Mouse (Mus musculus): ENCODE results near the gene Mcf2l.

The Mcf2l gene

DNA sequence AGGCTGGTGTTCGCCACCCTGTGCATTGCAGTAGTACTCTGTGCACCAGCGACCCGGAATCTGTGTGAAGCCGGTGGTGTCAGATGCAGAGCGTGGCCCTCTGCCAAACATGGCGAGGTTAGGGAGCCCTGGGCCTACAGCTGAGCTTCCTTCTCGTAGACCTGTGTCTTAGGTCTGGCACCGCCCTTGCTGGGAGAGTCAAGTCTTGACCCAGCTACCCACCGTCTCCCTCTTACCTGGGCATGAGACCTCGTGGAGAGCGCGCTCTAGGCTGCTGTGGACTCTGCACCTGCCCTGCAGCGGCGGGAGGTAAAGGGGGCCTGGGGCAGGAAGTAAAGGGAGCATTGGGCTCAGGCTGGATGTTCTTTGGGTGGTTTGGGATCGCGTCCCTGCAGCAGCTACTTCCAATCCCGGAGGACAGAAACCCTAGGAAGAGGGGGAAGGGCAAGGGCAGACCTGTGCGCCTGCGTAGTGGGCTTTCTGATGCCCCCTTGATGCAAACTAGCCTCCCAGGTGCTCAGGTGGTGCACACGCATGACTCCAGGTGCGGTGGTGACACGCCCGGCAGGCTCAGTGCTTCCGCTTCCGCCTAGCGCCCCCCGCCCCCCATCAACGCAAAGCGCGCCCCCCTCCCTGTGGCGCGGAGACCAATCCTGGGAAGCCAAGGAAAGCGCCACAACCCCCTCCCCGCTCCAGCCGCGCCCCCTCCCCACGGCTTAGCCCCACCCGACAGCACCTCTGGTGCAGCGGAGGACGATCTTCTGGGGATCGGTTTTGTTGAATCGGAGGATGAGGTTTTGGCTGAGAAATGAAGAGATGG lies 41.8 kb downstream of the Mcf2l start:
- peak; percentile 69 to 70 for DNase-seq

DNA sequence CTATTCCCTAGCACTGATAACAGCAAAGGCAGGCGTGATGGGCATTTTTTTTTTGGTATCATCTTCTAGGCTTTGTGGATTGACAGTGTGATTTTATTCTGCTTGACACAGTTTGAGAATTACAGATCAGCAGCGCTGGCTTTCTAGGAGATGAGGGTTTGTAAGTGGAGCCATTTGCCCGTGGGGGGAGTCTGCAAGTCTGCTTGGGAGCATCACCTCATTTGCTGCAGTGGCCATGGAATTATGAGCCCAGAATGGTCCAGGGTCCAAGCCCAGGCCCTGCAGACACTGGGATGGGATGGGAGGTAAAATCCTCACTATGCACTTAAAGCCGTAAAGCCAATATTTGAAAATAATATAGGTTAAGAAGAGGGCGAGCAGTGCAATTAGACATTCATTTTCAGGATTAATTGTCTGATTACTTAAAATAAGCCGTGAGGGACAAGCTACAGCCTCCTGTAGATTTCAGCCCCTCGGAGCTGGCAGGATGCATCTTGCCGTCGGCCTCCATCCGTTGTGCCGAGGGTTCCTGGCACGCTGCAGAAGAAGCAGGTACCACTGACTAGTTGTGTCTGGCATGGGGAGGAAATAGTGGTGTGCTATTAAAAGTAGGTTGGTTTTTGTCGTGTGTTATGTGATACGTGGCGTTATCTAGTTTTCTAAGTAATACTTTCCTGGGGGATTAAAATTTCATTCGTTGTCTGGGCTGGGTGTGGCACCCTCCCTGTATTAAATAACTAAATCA lies 42.7 kb downstream of the Mcf2l start:
- peak; percentile 56 for DNase-seq

DNA sequence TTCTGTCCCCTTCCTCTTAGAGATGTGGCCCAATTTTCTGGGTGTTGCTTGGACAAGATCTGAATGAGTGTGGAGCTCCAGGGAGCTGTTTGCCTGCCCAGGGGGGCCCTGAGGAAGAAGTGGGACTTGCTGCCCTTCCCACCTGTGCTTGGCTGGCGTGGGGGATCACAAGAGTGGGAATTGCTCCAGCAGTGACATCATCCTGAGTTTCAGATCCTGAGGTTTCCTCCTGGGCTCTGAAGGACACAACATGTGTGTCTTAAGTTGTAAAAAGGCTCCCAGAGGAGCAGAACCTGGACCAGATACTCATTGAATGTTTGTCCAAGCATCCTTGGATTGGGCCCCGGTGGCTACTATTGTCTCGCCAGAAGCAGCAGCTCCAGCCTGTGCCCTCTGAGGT lies 43.4 kb downstream of the Mcf2l start:
- peak; percentile 47 to 66 for DNase-seq

DNA sequence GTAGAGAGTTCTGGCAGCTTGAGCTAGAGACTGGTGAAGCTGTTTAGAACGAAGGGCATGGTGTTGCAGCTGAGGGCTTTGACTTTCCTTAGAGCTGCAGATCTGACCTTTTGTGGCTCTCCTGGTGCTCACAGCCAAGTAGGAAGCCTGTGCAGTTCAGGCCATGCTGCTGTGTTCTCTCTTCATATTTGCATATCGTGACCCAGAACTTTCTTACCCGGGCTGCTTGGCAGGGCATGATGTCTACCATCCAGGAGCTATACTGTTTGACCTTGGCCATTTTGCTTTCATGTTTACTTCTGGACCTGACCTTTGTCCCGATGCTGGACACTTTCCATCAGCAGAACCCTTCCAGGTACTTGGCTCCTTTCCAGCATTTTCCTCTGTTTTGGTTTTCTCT lies 44.2 kb downstream of the Mcf2l start:
- no peak for DNase-seq

DNA sequence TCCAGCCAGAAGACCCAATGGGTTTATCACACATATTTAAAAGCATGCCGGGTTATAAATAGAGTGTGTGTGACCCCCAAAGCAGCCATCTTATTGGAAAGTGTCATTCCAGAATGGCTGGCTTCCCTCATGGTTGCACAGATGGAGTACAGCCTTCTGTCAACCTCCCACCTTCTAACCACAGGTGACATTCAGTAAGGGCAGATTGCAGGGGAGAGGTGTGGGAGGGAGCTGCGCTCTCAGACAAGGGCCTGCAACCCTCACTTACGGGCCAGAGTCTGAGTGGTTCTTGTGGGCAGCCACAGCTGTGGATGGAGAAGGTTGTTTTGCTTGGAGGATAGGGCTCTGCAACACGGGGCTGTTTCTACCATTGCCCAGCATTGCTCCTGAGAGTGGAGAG lies 47.0 kb downstream of the Mcf2l start:
- DNase-seq, result no peak

DNA sequence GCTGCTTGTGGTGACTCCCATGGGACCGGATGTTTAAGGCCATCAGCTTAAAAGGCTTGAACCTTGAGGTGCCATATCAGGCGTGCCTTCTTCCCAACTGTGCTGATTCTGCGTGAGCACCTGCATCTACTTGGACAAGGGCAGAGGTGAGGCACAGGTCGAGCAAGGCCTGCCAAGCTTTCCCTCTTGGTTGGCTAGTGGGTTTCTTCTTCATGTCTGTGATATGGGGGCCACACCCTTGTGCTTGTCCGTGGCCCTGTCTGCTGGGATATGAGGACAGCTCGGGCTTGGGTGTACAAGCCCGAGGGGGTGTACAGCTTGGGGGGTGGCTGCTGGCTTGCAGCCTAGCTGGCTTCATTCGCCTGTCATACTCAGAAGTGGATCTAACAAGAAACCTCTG lies 51.4 kb downstream of the Mcf2l start:
- no peak for DNase-seq

DNA sequence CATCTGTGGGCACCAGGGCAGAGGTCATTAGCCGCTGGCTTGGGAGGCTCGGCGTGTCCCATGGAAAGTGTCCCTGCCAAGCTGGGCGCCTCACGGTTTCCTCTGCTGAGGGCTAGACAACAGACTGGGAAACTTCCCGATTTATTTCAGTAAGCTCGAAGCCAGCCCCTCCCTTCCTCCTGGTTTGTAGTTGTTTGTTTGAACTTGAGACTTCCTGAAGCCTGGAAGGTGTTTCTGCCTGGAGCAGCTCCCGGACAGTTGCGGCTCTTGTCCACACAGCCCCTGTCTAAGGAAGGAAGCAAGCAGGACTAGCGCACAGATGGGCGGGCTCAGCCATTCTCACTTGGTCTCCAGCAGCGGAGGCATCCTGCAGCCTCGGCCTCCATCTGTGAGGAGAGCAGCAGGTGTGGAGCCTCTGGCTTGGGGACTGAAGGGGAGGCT lies 52.4 kb downstream of the Mcf2l start:
- no peak for DNase-seq

DNA sequence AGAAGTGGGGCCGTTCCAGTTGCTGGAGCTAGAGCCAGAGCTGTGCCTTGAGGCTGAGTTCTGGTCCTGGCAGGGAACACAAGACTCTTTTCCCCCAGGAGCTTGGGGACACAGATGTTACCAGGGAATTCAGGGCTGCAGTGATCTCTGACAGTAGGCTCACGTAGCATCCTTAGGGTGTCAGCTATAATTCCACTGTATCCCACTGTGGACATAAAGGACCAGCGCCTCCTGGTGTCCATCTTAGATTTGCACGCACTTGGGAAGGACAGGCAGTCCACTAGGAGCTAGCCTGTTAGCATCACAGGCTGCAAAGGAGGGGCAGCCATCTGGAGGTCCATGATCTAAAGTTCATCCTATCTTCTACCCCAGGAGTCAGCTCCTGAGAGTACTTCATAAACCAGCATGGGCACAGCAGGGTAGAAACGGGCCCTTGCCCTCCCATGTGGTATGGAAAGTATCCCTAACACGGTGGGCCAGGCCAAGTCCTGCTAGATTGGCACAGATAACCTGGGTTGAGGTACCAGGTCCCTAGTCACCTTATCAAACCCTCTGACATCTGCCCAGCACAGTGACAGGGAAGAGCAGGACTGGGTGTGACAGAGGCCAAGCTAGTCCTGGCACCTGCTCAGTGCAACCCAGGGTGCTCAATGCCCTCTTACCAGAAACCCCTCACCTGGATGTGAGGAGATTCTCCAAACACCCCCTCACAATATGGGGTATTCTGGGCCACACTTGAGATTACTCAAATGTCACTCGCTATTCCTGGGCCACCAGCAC lies 53.8 kb downstream of the Mcf2l start:
- DNase-seq, result peak; percentile 85 to 87

DNA sequence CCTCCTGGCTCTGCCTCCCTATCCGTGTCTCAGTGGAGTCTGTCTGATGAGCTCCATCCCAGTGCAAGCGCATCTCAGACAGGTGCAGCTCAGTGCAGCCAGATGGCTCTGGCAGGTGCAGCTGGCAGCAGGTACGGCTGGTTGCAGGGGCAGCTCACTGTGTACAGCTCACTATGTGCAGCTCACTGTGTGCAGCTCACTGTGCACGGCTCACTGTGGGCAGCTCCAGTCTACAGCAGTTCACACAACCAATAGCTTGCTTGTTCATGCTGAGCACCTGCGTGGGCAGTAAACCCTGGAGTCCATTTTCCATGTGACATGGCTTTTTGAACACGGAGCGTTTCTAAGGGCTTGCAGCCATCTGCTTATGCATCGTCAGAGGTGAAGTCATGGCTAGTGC lies 54.4 kb downstream of the Mcf2l start:
- DNase-seq, result peak; percentile 61 to 64

DNA sequence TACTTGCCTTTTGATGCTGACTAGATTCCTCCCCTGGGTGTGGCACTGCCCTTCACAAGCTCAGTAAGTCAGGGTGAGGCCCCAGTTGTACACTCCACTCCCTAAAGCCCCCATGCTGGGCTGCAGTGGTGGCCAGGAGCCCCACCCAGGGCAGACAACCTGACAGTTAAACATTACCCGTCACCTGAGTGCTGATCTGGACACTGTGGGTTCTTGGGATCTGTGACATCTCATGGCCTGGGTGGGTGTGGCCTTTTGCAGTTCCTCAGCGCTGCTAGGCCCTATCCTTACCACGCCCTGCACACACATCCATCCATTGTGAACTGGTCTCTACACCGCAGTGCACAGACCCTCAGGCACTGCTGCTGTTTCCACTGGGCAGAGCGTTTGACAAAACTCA lies 55.3 kb downstream of the Mcf2l start:
- DNase-seq, result no peak

DNA sequence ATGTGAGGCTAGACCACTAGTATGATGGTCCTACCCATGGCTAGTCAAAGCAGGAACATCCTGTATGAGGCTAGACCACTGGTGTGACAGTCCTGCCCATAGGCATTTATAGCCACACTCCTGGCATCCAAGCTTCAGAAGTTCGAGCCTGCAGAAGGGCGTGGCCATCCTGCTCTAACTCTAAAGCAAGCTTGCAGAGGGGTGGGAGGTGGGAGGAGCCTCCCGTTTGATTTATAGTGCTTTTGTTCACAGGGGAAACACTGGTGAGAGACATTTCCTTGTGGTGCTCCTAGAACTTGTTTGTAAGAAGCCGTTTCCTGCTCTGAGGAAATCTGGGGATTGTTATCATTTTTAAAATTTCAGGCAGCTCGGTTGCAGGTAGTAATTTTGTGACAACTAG lies 56.7 kb downstream of the Mcf2l start:
- no peak for DNase-seq

DNA sequence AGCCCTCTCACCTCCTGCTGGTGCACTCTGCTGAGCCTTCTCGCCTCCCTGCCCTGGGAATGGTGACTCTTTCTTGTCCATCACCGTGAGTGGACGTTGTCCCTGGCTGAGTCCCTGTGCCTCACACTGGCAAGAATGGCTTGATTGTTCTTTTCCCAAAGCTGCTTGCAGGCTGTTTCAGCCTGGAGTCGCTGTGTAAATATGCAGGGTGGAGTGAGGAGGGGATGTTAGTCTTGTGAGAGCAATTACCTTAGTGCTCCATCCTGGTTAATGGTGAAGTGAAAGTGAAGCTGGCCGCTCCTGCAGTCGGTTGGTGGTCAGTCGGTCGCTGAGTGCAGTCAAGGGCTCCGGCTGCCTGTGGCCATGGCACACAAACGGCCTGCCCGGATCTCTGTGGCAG lies 57.8 kb downstream of the Mcf2l start:
- no peak for DNase-seq

DNA sequence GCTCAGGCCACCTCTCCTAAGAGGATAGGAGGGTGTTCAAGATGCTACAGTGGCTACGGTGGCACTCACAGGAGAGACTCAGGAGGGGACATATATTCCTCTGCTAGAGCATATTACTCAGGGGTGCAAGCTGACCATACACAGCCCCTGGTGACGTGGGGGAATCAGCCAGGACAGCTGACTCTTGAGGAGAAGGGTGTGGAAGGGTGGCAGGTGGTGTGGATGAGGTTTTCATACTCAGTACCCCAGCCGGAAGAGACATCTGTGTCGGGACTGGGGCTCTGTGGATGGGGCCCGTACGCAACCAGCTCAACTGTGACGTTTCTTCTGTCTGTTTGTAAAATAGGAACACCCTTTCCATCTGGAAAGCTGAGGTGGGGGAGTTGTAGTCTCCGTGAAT lies 58.9 kb downstream of the Mcf2l start:
- DNase-seq, result no peak

DNA sequence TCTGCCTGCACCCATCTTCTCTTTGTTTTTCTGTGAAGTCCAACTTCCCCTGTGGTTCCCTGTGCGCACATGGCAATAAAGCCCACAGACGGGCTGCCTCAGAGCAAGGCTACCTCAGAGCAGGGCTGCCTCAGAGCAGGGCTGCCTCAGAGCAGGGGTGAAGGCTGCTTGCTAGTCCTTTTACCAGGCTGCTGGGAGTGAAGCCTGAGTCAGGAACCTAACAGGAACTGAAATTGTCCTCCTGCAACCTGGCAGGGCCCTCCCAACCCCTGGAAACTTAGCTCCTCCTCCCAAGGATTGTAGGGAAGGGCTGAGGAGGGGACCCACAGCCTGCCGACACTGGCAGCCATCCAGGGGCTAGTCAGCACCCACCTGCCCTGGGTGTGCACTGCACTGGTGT lies 60.2 kb downstream of the Mcf2l start:
- DNase-seq, result no peak

DNA sequence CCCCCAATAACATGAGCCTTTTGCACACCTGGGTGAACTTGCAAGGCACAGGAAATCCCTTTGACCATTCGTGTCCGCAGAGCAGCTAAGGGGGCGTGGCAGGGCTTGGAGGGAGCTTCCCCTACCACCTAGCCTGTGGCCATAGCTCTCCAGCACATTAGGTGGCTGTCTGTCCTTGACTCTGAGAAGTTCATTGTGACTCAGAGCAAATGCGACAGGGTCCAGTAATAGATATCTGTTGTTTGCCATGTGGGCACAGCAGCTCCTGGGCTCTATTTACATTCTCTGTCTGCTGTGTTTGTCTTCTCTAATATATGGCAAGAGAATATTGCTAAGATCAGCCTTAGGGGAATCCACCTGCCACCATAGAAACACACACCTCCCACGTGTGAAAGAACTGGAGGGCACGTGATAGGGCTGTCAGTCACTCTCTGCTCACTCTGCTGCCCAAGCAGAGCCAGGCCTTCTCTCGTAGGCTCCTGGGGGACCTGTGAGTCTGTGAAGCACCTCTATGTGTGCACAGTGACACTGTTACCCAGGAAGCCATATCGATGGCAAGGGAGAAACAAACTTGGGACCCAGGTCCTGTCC lies 60.9 kb downstream of the Mcf2l start:
- no peak for DNase-seq

DNA sequence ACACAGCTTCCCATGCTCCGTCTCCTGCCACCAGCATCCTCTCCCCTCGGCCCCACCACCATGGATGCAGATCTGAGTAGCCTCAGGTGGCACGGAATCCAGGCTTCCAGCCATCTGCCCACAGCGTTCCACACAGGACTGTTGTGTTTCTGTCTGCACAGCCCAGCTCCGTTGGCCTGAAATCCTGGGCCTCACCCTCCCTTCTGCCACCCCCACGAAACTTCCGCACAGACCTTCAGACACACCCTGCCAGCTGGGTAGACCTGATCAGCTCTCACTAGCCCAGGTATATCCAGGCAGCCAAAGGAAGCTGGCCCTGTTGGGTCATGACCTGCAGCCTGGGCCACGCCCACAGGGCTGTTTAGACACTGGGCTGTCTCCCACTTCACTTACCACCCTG lies 66.9 kb downstream of the Mcf2l start:
- DNase-seq, result peak in 1 of 2 experiments; percentile 43

DNA sequence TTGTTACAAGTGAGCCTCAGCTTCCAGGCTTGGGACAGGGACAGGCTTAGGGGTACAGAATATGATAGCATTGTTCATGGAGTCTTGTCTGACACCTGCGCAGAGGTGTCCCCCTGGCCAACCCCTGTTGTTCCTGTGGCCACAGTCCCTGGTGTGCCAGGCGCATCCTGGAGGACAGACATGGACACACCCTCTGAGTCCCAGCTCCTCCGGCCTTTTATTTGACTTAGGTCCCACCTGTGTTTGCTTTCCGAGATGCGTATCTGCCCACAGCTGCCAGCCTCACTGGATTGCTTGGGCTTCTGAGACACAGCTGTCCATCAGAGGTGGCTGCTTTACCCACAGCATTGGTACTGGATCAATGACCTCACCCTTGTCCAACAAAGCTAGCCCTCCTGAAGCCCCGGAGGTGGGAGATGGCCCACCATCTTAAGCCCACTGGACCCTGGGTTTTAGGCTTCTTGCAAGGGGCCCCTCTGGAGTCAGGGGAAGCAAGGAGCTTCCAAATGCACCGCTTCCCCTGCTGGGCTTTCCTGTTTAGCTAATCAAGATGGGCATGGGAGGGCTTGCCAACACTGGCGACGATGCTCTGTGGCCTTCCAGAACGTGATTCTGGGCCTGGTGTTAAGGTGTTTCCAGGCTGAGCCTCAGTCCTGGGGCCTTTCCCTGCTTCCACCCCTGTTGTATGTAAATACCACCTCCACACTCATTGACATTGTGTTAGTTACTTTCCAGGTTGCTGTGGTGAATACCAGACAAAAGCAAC lies 67.7 kb downstream of the Mcf2l start:
- no peak for DNase-seq

DNA sequence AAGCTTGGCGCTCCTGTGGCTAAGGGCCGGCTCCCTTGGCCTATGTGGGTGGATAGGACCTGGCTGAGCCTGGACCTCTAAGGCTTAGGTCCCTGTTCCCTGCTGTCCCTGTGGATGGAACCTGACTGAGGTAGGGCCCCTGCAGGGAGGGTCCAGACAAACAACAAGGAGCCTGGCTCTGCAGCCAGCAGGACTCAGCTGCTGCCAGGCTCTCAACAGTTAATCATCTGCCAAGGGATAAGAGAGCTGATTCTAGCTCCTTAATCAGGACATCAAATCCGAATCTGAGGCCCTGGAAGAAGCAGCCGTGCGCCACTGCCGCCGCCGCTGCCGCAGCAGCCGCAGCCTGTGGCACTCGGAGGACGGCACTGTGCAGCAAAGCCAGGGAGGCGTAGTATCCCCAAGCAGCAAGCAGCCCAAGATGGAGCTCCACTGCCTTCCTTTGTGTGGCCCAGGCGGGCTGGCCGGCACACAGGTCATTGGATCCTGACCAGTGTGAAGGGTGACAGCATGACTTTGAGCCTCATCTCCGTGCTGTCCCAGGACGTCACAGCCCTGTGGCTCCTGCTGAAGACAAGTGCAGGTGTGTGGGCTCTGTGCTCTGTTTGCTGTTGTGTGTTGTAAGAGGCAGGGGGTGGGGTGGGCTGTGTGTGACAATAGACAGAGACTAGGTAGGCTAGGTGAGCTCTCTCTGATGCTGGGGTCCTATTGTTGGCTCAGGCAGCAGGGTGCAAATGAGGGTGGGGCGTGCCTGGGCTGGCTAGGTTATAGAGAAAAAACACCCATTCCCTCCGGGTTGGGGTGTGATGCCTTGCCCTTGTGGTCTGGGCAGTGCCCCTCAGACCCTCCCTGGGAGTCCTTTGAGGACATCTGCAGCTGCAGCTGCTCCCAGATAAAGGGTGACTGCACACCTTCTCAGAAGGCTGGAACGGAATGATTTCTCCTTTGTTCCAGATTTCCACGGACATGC lies 74.3 kb downstream of the Mcf2l start:
- peak; percentile 45 to 52 for DNase-seq

DNA sequence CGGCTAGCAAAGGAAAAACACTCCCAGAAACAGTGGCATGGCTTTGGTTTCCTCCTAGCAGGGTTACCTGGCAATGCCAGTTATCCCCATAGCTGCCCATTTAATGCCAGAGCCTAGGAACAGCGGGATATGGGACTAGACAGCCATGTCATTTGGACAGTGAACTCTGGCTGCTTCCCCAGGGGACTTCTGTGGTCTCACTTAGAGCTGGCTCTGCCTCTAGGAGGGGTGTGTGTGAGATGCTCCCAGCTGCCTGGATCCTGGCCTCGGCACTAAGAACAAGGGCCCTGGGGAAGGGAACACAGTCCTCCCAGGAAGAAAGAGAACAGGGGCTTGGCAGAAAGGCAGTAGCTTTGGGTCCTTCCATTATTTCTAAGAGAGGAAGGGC lies 75.0 kb downstream of the Mcf2l start:
- peak in 1 of 2 experiments; percentile 56 for DNase-seq

DNA sequence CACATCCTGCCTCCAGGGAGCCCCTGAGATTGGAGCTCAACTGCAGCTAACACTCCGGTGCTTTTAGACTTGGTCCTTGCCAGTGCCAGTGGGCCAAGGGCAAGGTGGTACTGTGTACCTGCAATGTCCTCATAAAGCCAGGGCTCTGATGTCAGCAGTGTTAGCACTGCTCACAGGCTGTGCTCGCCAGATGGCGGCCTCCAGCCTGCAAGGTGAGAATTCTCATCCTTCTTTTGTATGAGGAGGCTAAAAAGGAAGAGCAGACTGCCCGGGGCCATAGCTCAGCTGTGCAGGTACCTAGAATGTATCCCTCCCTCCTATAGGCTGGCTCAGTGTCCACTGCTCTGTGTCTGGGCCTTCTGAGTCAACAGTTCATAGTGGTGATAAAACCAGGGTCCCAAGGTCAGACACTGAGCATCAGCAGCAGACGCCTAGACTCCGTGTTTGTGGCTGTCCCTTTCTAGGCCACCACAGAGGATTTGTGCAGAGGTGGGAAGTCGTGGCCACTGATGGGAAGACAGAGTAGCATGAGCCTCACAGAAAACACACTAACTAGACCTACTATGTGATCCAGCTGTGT lies 77.5 kb downstream of the Mcf2l start:
- peak; percentile 45 to 46 for DNase-seq

DNA sequence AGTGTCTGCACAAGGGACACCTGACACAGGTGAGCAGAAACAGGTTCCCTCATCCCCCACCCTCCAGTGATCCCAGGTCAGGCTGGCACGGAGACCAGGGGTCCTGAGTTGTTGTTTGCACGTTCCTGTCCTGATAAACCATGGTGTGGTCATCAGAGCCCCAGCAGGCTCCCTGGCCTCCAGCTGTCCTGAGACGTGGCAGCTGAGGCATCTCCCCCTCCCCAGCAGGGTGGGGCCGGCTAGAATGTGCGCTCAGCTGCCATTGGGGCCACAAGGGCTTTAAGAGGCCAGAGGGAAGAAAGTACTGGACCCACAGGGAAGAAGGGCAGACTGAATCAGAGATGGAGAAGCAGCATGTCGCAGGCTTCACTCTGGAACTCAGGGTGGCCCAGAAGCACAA lies 79.1 kb downstream of the Mcf2l start:
- DNase-seq, result no peak

Measured in cerebellum, postnatal 36 days (tissue).